Mouse (Mus musculus): ENCODE measurements around the gene Rabgap1l. TPM values are rescaled to one million over a fixed set of nuclear protein-coding genes. Genes with fewer than 3 reads are reported as not detected.

The Rabgap1l gene
- polyA plus RNA-seq, 1 experiment: 17.9 TPM

- no peak for TF ChIP-seq GATA1 (IDR thresholded peaks at IDR 0.05; ENCODE audit: low read length)
Observed at GRCm38 (mm10) chr1:160441679-160442078, 351.3 kb downstream of the Rabgap1l start.

DNA sequence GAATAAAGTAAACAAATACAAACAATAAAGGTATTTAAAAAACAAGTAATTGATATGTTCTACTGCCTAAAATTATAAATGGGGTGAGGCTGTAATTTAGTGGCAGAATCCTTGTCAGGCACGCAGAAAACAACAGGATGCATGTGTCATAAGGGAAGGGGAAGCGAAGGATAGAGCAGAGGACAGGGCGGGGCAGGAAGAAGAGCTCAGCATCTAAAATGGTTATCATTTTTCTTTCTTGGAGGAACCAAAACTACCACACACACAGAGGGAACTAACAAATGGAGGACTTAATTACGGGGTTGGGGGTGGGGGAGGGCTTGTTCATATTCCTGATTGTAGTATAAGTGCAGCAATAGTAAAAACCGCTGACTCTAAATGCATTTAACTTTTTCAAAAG, 351.9 kb downstream of the Rabgap1l start:
- no peak for TF ChIP-seq GATA1 (IDR thresholded peaks at IDR 0.05; ENCODE audit: low read length)

GRCm38 (mm10) chr1:160438820-160439219, 354.2 kb downstream of the Rabgap1l start:
- no peak for TF ChIP-seq GATA1 (IDR thresholded peaks at IDR 0.05; ENCODE audit: low read length)

GRCm38 (mm10) chr1:160417196-160417854, 375.7 kb downstream of the Rabgap1l start:
- TF ChIP-seq GATA1 (IDR thresholded peaks at IDR 0.05; ENCODE audit: low read length): no peak

- TF ChIP-seq GATA1 (IDR thresholded peaks at IDR 0.05; ENCODE audit: low read length): no peak
Observed at GRCm38 (mm10) chr1:160410822-160411221, 382.2 kb downstream of the Rabgap1l start.

DNA sequence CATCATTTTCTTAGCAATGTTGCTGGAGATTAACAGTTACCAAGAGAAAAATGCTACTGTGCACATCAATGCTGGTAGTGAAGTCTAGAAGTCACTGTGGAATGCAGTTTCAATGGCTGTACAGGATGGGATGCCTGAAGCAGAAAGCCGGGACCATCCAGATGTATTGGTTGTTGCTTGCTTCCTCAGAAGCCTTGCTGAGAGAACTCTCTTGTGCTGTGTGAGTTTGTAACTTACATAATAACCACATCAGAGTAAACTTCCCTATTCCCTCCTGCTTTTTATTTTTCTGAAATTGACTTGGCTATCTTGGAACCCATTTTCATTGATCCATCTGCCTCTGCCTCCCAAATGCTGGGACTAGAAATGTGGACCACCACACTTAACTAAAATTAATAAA, 383.9 kb downstream of the Rabgap1l start:
- no peak for TF ChIP-seq GATA1 (IDR thresholded peaks at IDR 0.05; ENCODE audit: low read length)

GRCm38 (mm10) chr1:160408302-160408897, 384.6 kb downstream of the Rabgap1l start:
- TF ChIP-seq GATA1 (IDR thresholded peaks at IDR 0.05; ENCODE audit: low read length): no peak

GRCm38 (mm10) chr1:160399428-160399827, 393.6 kb downstream of the Rabgap1l start:
- TF ChIP-seq GATA1 (IDR thresholded peaks at IDR 0.05; ENCODE audit: low read length): no peak

DNA sequence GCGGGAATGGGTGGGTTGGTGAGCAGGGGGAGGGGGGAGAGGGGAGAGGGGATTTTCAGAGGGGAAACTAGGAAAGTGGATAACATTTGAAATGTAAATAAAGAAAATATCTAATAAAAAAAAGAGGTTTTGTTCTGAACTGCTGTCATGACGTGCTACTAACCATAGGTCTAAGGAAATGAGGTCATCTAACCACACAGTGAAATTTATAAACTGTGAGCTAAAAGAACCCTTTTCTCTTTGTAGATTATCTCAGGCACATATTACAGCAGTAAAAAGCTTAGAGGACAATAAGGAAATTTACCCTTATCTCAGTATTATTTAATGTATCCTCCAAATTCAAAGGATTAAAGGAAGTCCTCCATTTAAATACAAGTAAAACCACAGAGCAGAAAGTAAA, 396.0 kb downstream of the Rabgap1l start:
- no peak for TF ChIP-seq GATA1 (IDR thresholded peaks at IDR 0.05; ENCODE audit: low read length)

DNA sequence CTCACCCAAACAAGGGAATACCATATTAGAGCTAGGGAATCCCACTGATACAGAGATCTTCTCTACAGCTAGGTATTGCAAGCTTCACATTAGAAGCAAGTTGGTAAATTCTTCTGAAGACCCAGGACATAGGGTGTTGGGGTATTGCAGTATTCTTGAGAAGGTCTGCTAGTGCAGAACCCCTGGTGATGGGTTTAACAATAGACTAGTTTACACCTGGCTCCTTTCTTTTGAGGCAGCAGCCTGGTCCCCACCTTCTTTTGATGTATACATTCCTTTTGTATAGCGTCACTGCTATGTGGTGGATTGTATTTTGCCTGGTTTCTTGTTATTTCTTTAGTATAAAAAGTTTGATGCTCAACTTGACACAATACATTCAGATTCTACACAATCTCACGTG, 405.6 kb downstream of the Rabgap1l start:
- no peak for TF ChIP-seq GATA1 (IDR thresholded peaks at IDR 0.05; ENCODE audit: low read length)

DNA sequence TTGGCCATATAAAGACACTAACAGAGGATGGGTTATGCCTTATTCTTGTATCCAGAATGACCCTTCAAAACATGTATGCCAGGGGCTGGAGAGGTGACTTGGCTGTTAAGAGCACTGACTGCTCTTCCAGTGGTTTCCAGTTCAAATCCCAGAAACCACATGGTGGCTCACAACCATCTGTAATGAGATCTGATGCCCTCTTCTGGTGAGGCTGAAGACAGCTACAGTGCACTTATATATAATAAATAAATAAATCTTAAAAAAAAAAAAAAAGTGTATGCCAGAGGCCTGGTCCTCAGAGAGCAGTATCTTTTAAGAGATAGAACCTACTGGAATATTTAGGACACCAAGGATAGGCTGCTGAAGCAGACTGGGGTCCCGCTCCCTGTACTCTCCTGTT, 414.6 kb downstream of the Rabgap1l start:
- TF ChIP-seq GATA1 (IDR thresholded peaks at IDR 0.05; ENCODE audit: low read length): no peak

DNA sequence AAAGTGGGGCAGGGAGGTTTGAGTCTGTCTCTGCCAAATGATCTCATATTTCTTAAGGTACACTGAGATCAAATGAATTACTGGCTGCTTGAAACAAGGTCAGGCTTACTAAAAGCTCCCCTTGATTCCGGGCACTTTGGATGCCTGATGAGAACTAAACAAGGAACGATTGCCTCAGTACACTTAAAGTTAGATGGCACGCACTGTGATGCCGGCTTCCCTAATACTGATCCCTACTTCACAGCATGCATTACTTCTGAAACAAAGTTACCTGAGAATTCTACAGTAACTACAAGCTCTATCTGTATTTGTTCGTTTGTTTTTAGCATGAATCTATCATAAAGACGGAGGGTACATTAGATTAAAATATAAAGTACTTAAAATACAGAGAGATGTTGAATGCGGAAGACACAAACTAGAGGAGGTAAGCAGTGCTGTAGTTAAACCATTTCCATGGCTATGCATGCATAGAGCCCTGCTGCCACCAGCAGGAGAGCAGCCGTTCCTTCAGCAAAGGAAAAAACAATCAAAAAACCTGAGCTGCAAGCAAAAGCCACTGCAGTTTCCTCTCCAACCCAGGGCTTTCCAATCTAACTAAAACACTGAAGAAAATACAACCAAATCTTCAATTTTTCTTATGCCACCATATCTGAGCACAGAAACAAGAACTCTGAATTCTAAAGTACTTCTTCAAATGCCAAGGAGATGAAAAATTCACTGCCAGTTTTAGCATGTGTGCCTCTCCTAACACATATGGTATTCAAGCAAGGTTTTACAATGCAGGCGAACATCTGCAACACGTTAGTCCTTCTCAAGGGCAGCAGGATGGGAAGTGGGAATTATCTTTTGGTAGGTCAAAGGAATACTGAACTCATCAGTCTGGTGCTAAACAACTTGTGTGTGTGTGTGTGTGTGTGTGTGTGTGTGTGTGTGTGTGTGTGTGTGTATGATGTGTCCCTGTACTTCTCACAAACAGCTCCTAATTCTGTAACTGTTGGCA, 415.4 kb downstream of the Rabgap1l start:
- no peak for TF ChIP-seq GATA1 (IDR thresholded peaks at IDR 0.05; ENCODE audit: low read length)

DNA sequence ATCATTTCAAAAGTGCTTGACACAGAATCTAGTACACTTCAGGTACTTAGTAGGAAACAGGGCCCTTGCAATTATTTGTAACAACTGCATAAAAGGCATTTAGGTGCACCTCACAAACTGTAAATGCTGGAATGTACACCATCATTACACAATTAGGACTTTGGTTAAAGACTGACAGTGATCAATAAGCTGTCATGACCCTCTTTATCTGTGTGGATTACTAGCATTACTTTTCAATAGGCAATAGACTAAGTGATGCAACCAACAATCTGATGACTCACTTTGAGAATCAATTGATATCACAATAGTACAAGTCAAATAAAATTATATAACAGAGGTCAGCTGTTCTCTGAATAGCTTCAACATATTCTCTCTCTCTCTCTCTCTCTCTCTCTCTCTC, 418.5 kb downstream of the Rabgap1l start:
- no peak for TF ChIP-seq GATA1 (IDR thresholded peaks at IDR 0.05; ENCODE audit: low read length)

DNA sequence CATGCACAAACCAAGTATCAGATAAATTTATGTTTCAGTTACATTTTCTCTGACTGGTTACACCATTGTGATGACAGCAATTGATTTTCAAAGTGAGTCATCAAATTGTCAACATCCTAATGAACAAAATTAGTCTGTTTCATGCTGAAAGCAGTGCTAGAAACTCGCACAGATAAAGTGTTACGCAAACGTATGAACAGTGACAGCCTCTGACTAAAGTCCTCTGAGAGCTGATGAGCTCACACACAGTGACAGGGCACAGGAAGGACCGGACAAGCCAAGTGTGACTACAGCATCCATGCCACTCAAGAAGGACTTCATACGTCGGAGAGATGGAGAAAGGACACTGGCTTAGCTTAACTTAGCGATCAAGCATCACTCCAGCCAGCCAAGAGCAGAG, 419.7 kb downstream of the Rabgap1l start:
- TF ChIP-seq GATA1 (IDR thresholded peaks at IDR 0.05; ENCODE audit: low read length): no peak

DNA sequence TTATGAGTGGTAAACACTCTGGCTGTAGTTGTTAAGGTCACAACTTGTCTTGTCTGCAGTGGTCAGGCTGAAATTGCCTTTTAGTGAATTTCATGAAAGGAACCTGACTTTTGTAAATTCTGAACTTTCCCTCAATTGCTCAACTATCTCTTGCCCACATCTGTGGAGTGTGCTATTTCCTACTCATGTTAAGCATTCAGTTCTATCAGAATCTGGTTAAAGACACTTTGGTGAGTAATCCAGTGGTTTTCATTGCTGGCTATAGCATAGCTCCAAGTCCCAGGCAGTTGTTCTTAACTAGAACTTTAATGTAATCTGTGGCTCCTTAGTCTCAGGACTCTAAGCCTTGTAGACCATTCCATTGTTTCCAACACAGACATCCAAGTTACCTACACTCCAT, 421.3 kb downstream of the Rabgap1l start:
- TF ChIP-seq GATA1 (IDR thresholded peaks at IDR 0.05; ENCODE audit: low read length): no peak

- no peak for TF ChIP-seq GATA1 (IDR thresholded peaks at IDR 0.05; ENCODE audit: low read length)
Observed at GRCm38 (mm10) chr1:160370552-160370951, 422.5 kb downstream of the Rabgap1l start.
